Comparison of ENCODE assay signal across 25 mouse cellular contexts in genomic region chr2:26311936-26312335, GRCm38 (mm10). TPM values are rescaled to one million over a fixed set of nuclear protein-coding genes. Genes with fewer than 3 reads are reported as not detected.
DNase-seq lines count a peak whose midpoint lies in the region; ATAC-seq and TF ChIP-seq lines count a peak whose summit lies in the region.
"Had no signal": no experiment of that assay in that cellular context is flagged by ENCODE, and none has a peak within 500 bp of the region (broad histone marks: within the 10 kb centered on the region; RNA-seq: fewer than 3 reads in every experiment).

No protein-coding gene starts in this region.

- ATAC-seq in heart, embryonic 11.5 days (replicated peaks; ENCODE audit: insufficient number of reproducible peaks, low FRiP score, low TSS enrichment), result no peak
- no peak for ATAC-seq in midbrain, embryonic 11.5 days (ENCODE audit: low FRiP score)
- no peak for ATAC-seq in midbrain, postnatal 0 days (ENCODE audit: low FRiP score)
- ATAC-seq in embryonic facial prominence, embryonic 15.5 days (ENCODE audit: insufficient number of reproducible peaks, low FRiP score, low TSS enrichment, low read depth), result no peak
- no peak for ATAC-seq in kidney, embryonic 16.5 days (ENCODE audit: low FRiP score, low TSS enrichment)
- ATAC-seq: forebrain, embryonic 16.5 days; midbrain, embryonic 13.5 days had no signal

- 52% methylated on average over 5 of the region's 5 CpGs for WGBS in heart, embryonic 10.5 days
- 55% methylated on average over 5 of the region's 5 CpGs for WGBS in heart, embryonic 11.5 days (ENCODE audit: insufficient replicate concordance)
- 74% methylated on average over 5 of the region's 5 CpGs for WGBS in midbrain, embryonic 11.5 days
- WGBS in midbrain, postnatal 0 days, result 67% methylated on average over 5 of the region's 5 CpGs
- 57% methylated on average over 5 of the region's 5 CpGs for WGBS in embryonic facial prominence, embryonic 15.5 days
- WGBS in kidney, embryonic 16.5 days, result 74% methylated on average over 5 of the region's 5 CpGs

- H3K36me3 ChIP-seq in heart, embryonic 10.5 days, result no peaks in the 10 kb centered on the region
- no peaks in the 10 kb centered on the region for H3K36me3 ChIP-seq in heart, embryonic 11.5 days (ENCODE audit: control insufficient read depth, insufficient read depth, low read length)
- no peaks in the 10 kb centered on the region for H3K36me3 ChIP-seq in midbrain, embryonic 11.5 days (ENCODE audit: control insufficient read depth, insufficient read depth, low read length)
- no peaks in the 10 kb centered on the region for H3K36me3 ChIP-seq in midbrain, postnatal 0 days (ENCODE audit: insufficient read depth, low read length)
- no peaks in the 10 kb centered on the region for H3K36me3 ChIP-seq in embryonic facial prominence, embryonic 15.5 days
- H3K36me3 ChIP-seq in kidney, embryonic 16.5 days (ENCODE audit: insufficient read depth, low read length), result no peaks in the 10 kb centered on the region
- H3K36me3 ChIP-seq: embryonic facial prominence, embryonic 13.5 days; G1E; hindbrain, embryonic 12.5 days; liver, embryonic 15.5 days; midbrain, embryonic 13.5 days; neural tube, embryonic 12.5 days had no signal

- TF ChIP-seq CTCF in midbrain, postnatal 0 days (IDR thresholded peaks at IDR 0.05), result no peak

- no peaks in the 10 kb centered on the region for H3K9me3 ChIP-seq in heart, embryonic 10.5 days
- no peaks in the 10 kb centered on the region for H3K9me3 ChIP-seq in heart, embryonic 11.5 days (replicated peaks; ENCODE audit: control insufficient read depth, low read length)
- H3K9me3 ChIP-seq in midbrain, embryonic 11.5 days (ENCODE audit: control insufficient read depth, low read length), result no peaks in the 10 kb centered on the region
- H3K9me3 ChIP-seq in midbrain, postnatal 0 days (ENCODE audit: low read length), result no peaks in the 10 kb centered on the region
- H3K9me3 ChIP-seq in embryonic facial prominence, embryonic 15.5 days (replicated peaks), result no peaks in the 10 kb centered on the region
- no peaks in the 10 kb centered on the region for H3K9me3 ChIP-seq in kidney, embryonic 16.5 days (ENCODE audit: low read length)
- H3K9me3 ChIP-seq: embryonic facial prominence, embryonic 13.5 days; G1E; hindbrain, embryonic 12.5 days; liver, embryonic 15.5 days; midbrain, embryonic 13.5 days; neural tube, embryonic 12.5 days had no signal

- H3K4me2 ChIP-seq in heart, embryonic 11.5 days, result no peak overlapping the region
- no peak overlapping the region for H3K4me2 ChIP-seq in midbrain, embryonic 11.5 days
- no peak overlapping the region for H3K4me2 ChIP-seq in midbrain, postnatal 0 days (ENCODE audit: low read depth, low read length, poor library complexity, severe bottlenecking)
- no peak overlapping the region for H3K4me2 ChIP-seq in embryonic facial prominence, embryonic 15.5 days (replicated peaks)
- H3K4me2 ChIP-seq in kidney, embryonic 16.5 days (replicated peaks; ENCODE audit: low read depth, low read length), result no peak overlapping the region
- H3K4me2 ChIP-seq: embryonic facial prominence, embryonic 13.5 days; hindbrain, embryonic 12.5 days; liver, embryonic 15.5 days; midbrain, embryonic 13.5 days; neural tube, embryonic 12.5 days had no signal

- peak overlapping the region; percentile 23; the same call in 1 of the 2 replicates for H3K27ac ChIP-seq in heart, embryonic 10.5 days
- no peak overlapping the region for H3K27ac ChIP-seq in heart, embryonic 11.5 days (ENCODE audit: low read depth, low read length)
- H3K27ac ChIP-seq in midbrain, embryonic 11.5 days (ENCODE audit: low read depth, low read length), result no peak overlapping the region
- H3K27ac ChIP-seq in midbrain, postnatal 0 days (ENCODE audit: low read depth, low read length), result no peak overlapping the region
- H3K27ac ChIP-seq in embryonic facial prominence, embryonic 15.5 days (replicated peaks), result peak overlapping the region; percentile 7; the same call in 1 of the 2 replicates
- no peak overlapping the region for H3K27ac ChIP-seq in kidney, embryonic 16.5 days (ENCODE audit: low read length)
- H3K27ac ChIP-seq: hindbrain, embryonic 12.5 days; liver, embryonic 15.5 days; macrophage; midbrain, embryonic 13.5 days; neural tube, embryonic 12.5 days had no signal

- no peaks in the 10 kb centered on the region for H3K27me3 ChIP-seq in heart, embryonic 10.5 days (ENCODE audit: insufficient read depth, poor library complexity, severe bottlenecking)
- H3K27me3 ChIP-seq in heart, embryonic 11.5 days (ENCODE audit: control insufficient read depth, insufficient read depth, low read length), result no peaks in the 10 kb centered on the region
- H3K27me3 ChIP-seq in midbrain, embryonic 11.5 days (ENCODE audit: control insufficient read depth, insufficient read depth, low read length), result no peaks in the 10 kb centered on the region
- H3K27me3 ChIP-seq in midbrain, postnatal 0 days (ENCODE audit: insufficient read depth, low read length), result no peaks in the 10 kb centered on the region
- no peaks in the 10 kb centered on the region for H3K27me3 ChIP-seq in embryonic facial prominence, embryonic 15.5 days
- H3K27me3 ChIP-seq in kidney, embryonic 16.5 days (ENCODE audit: insufficient read depth, low read length), result no peaks in the 10 kb centered on the region
- H3K27me3 ChIP-seq: embryonic facial prominence, embryonic 13.5 days; hindbrain, embryonic 12.5 days; midbrain, embryonic 13.5 days; neural tube, embryonic 12.5 days had no signal

- DNase-seq in heart, embryonic 10.5 days (ENCODE audit: low spot score), result no peak
- DNase-seq in midbrain, embryonic 11.5 days (ENCODE audit: low spot score, missing footprints), result peak; percentile 69
- DNase-seq in midbrain, postnatal 0 days (ENCODE audit: low spot score), result no peak
- peak; percentile 44 for DNase-seq in Muller cell, postnatal 12 days (ENCODE audit: inconsistent ontology term)
- DNase-seq: adrenal gland, adult 2 months; B cell, adult 2 months; cerebellum, adult 11-12 months; kidney, adult 2 months; kidney, postnatal 10 days; left cerebral cortex, postnatal 4 days; liver; right cerebral cortex, postnatal 25 days had no signal

- H3K4me3 ChIP-seq in heart, embryonic 10.5 days, result no peak overlapping the region
- H3K4me3 ChIP-seq in heart, embryonic 11.5 days (ENCODE audit: low read depth, low read length), result no peak overlapping the region
- H3K4me3 ChIP-seq in midbrain, embryonic 11.5 days (ENCODE audit: low read depth, low read length), result no peak overlapping the region
- no peak overlapping the region for H3K4me3 ChIP-seq in midbrain, postnatal 0 days (ENCODE audit: low read depth, low read length)
- H3K4me3 ChIP-seq in embryonic facial prominence, embryonic 15.5 days (replicated peaks), result no peak overlapping the region
- no peak overlapping the region for H3K4me3 ChIP-seq in kidney, embryonic 16.5 days (ENCODE audit: low read length)
- H3K4me3 ChIP-seq: embryonic facial prominence, embryonic 13.5 days; hindbrain, embryonic 12.5 days; liver, embryonic 15.5 days; midbrain, embryonic 13.5 days; neural tube, embryonic 12.5 days had no signal

- H3K9ac ChIP-seq in heart, embryonic 11.5 days (ENCODE audit: low read depth, low read length), result no peak overlapping the region
- H3K9ac ChIP-seq in midbrain, embryonic 11.5 days (ENCODE audit: low read length), result no peak overlapping the region
- H3K9ac ChIP-seq in midbrain, postnatal 0 days (replicated peaks; ENCODE audit: low read length, poor library complexity, severe bottlenecking), result no peak overlapping the region
- H3K9ac ChIP-seq in embryonic facial prominence, embryonic 15.5 days, result no peak overlapping the region
- no peak overlapping the region for H3K9ac ChIP-seq in kidney, embryonic 16.5 days (replicated peaks; ENCODE audit: low read length)
- H3K9ac ChIP-seq: embryonic facial prominence, embryonic 13.5 days; hindbrain, embryonic 12.5 days; liver, embryonic 15.5 days; midbrain, embryonic 13.5 days; neural tube, embryonic 12.5 days had no signal

- peaks cover 62% of the 10 kb centered on the region for H3K4me1 ChIP-seq in heart, embryonic 10.5 days
- peaks cover 36% of the 10 kb centered on the region for H3K4me1 ChIP-seq in heart, embryonic 11.5 days (ENCODE audit: control insufficient read depth, insufficient read depth, low read length)
- H3K4me1 ChIP-seq in midbrain, embryonic 11.5 days (ENCODE audit: control insufficient read depth, insufficient read depth, low read length), result peaks cover 23% of the 10 kb centered on the region
- peaks cover 5% of the 10 kb centered on the region for H3K4me1 ChIP-seq in midbrain, postnatal 0 days (ENCODE audit: insufficient read depth, low read length)
- peaks cover 50% of the 10 kb centered on the region for H3K4me1 ChIP-seq in embryonic facial prominence, embryonic 15.5 days
- H3K4me1 ChIP-seq in kidney, embryonic 16.5 days (ENCODE audit: insufficient read depth, low read length), result peaks cover 34% of the 10 kb centered on the region

RNA-seq across cellular contexts. Expression of gene Gpsm1, which starts 3.4 kb away (rescaled TPM):
- polyA plus RNA-seq in heart, embryonic 10.5 days (2016; fragmentation: Nextera tagmentation; extraction: Ambion mirVana), result 43.7 and 53.9 TPM in 2 replicates
- 21.4 and 30.2 TPM in 2 replicates for polyA plus RNA-seq in heart, embryonic 11.5 days (2014; fragmentation: Nextera tagmentation; extraction: Ambion mirVana)
- 46.2 and 53.3 TPM in 2 replicates for polyA plus RNA-seq in midbrain, embryonic 11.5 days (2014; fragmentation: Nextera tagmentation; extraction: Ambion mirVana)
- total RNA-seq in midbrain, postnatal 0 days (2014; rRNA removed), result 286 and 298 TPM in 2 replicates
- 162 and 163 TPM in 2 replicates for polyA plus RNA-seq in midbrain, postnatal 0 days (2015; fragmentation: Nextera tagmentation; extraction: Ambion mirVana)
- polyA plus RNA-seq in embryonic facial prominence, embryonic 15.5 days (2015; fragmentation: Nextera tagmentation; extraction: Ambion mirVana), result 52.0 and 52.1 TPM in 2 replicates
- polyA plus RNA-seq in kidney, embryonic 16.5 days (2015; fragmentation: Nextera tagmentation; extraction: Ambion mirVana), result 41.9 and 44.1 TPM in 2 replicates

RNA-seq across cellular contexts. Expression of gene Ccdc187, which starts 17.6 kb away (rescaled TPM):
- polyA plus RNA-seq in heart, embryonic 10.5 days (2016; fragmentation: Nextera tagmentation; extraction: Ambion mirVana), result 0.02 TPM in 1 of 2 replicates, not detected in the other
- 0.09 TPM in 1 of 2 replicates, not detected in the other for polyA plus RNA-seq in heart, embryonic 11.5 days (2014; fragmentation: Nextera tagmentation; extraction: Ambion mirVana)
- polyA plus RNA-seq in midbrain, embryonic 11.5 days (2014; fragmentation: Nextera tagmentation; extraction: Ambion mirVana), result 0.05 and 0.10 TPM in 2 replicates
- 2.8 and 3.7 TPM in 2 replicates for total RNA-seq in midbrain, postnatal 0 days (2014; rRNA removed)
- polyA plus RNA-seq in midbrain, postnatal 0 days (2015; fragmentation: Nextera tagmentation; extraction: Ambion mirVana), result 0.16 and 0.23 TPM in 2 replicates
- polyA plus RNA-seq in embryonic facial prominence, embryonic 15.5 days (2015; fragmentation: Nextera tagmentation; extraction: Ambion mirVana), result 0.70 and 1.1 TPM in 2 replicates
- 0.02 and 0.03 TPM in 2 replicates for polyA plus RNA-seq in kidney, embryonic 16.5 days (2015; fragmentation: Nextera tagmentation; extraction: Ambion mirVana)
- total RNA-seq: CH12.LX had no signal
- polyA plus RNA-seq: G1E; macrophage; spleen, adult 2 months had no signal

RNA-seq across cellular contexts. Expression of gene Dnlz, which starts 40.0 kb away (rescaled TPM):
- polyA plus RNA-seq in heart, embryonic 10.5 days (2016; fragmentation: Nextera tagmentation; extraction: Ambion mirVana), result 32.7 and 34.7 TPM in 2 replicates
- 26.3 and 28.0 TPM in 2 replicates for polyA plus RNA-seq in heart, embryonic 11.5 days (2014; fragmentation: Nextera tagmentation; extraction: Ambion mirVana)
- polyA plus RNA-seq in midbrain, embryonic 11.5 days (2014; fragmentation: Nextera tagmentation; extraction: Ambion mirVana), result 29.5 and 35.0 TPM in 2 replicates
- total RNA-seq in midbrain, postnatal 0 days (2014; rRNA removed), result 27.4 and 34.3 TPM in 2 replicates
- 24.1 and 26.0 TPM in 2 replicates for polyA plus RNA-seq in midbrain, postnatal 0 days (2015; fragmentation: Nextera tagmentation; extraction: Ambion mirVana)
- 30.2 and 31.9 TPM in 2 replicates for polyA plus RNA-seq in embryonic facial prominence, embryonic 15.5 days (2015; fragmentation: Nextera tagmentation; extraction: Ambion mirVana)
- 30.6 and 34.2 TPM in 2 replicates for polyA plus RNA-seq in kidney, embryonic 16.5 days (2015; fragmentation: Nextera tagmentation; extraction: Ambion mirVana)

RNA-seq across cellular contexts. Expression of gene Card9, which starts 48.8 kb away (rescaled TPM):
- polyA plus RNA-seq in heart, embryonic 10.5 days (2016; fragmentation: Nextera tagmentation; extraction: Ambion mirVana), result 0.31 and 0.62 TPM in 2 replicates
- polyA plus RNA-seq in heart, embryonic 11.5 days (2014; fragmentation: Nextera tagmentation; extraction: Ambion mirVana), result 0.38 and 0.59 TPM in 2 replicates
- 0.99 and 1.1 TPM in 2 replicates for polyA plus RNA-seq in midbrain, embryonic 11.5 days (2014; fragmentation: Nextera tagmentation; extraction: Ambion mirVana)
- 7.0 and 11.9 TPM in 2 replicates for total RNA-seq in midbrain, postnatal 0 days (2014; rRNA removed)
- polyA plus RNA-seq in midbrain, postnatal 0 days (2015; fragmentation: Nextera tagmentation; extraction: Ambion mirVana), result 1.4 and 1.6 TPM in 2 replicates
- polyA plus RNA-seq in embryonic facial prominence, embryonic 15.5 days (2015; fragmentation: Nextera tagmentation; extraction: Ambion mirVana), result 0.84 and 1.7 TPM in 2 replicates
- polyA plus RNA-seq in kidney, embryonic 16.5 days (2015; fragmentation: Nextera tagmentation; extraction: Ambion mirVana), result 0.92 and 1.4 TPM in 2 replicates

Comparison
In these comparisons a context has a peak if more than half of its experiments do, and no peak if none do; other contexts are left out.
1. DNase-seq: peak in midbrain, embryonic 11.5 days (single experiment) and Muller cell, postnatal 12 days (single experiment); none in heart, embryonic 10.5 days (single experiment) and midbrain, postnatal 0 days (single experiment).
2. H3K27ac ChIP-seq: peak in heart, embryonic 10.5 days (single experiment) and embryonic facial prominence, embryonic 15.5 days (single experiment); none in heart, embryonic 11.5 days (single experiment), midbrain, embryonic 11.5 days (single experiment), midbrain, postnatal 0 days (single experiment) and kidney, embryonic 16.5 days (single experiment).